Mouse (Mus musculus): ENCODE results near the gene Pak1ip1.

- TF ChIP-seq EP300 (IDR thresholded peaks at IDR 0.05; ENCODE audit: low read depth), result no peak
- no peak for TF ChIP-seq CTCF (IDR thresholded peaks at IDR 0.05; ENCODE audit: low read depth)
These were observed 46.5 kb downstream of the Pak1ip1 start for GRCm38 (mm10) chr13:41047280-41047679.
